Mouse (Mus musculus) embryonic fibroblast, embryonic 13.5 days (primary cell): ENCODE measurements at regions not wholly inside any gene's neighbourhood (a gene's known extent, or its start where the extent isn't known, plus 50 kb on each side); places are given as distances from the start of the nearest gene placed in this dataset.

ENCODE experiments used
- CTCF ChIP-seq: IDR thresholded peaks from 2 replicates; pipeline ENCODE4 v1.5.1; 2011; ENCODE audit warnings: mild to moderate bottlenecking, control low read depth, low read length, moderate library complexity, borderline replicate concordance; ENCODE audit not compliant: insufficient read depth
- POLR2A ChIP-seq: IDR thresholded peaks from 2 replicates; pipeline ENCODE4 v1.6.1; 2011; ENCODE audit warnings: low read depth, mild to moderate bottlenecking, control low read depth, low read length, moderate library complexity

- TF ChIP-seq POLR2A = no peak
- TF ChIP-seq CTCF = no peak
Measured at GRCm38 (mm10) chr12:15603319-15603718, 213.4 kb downstream of the Trib2 start.
